Mouse (Mus musculus) stomach, embryonic 14.5 days (tissue): ENCODE results near the gene Smim7. TPM values are rescaled to one million over a fixed set of nuclear protein-coding genes. Genes with fewer than 3 reads are reported as not detected.

Experiments used
- ATAC-seq: fragments of 200-750 bp; cut with Nextera tagmentation; 2 replicates; pipeline ENCODE4 v1.8.0; 2017; ENCODE audit warnings: low read depth, moderate TSS enrichment; ENCODE audit not compliant: insufficient number of reproducible peaks, insufficient read depth, low FRiP score
- H3K27ac ChIP-seq: fragments of 300-500 bp; sonication (generic); 2 replicates; pipeline ENCODE4 v1.5.1; 2014; ENCODE audit warnings: mild to moderate bottlenecking, low read length, moderate library complexity, mixed read lengths
- H3K27me3 ChIP-seq: fragments of 300-500 bp; sonication (generic); 2 replicates; pipeline ENCODE4 v1.6.1; 2014; ENCODE audit warnings: low read length, control low read depth, mixed read lengths; ENCODE audit not compliant: control insufficient read depth, insufficient read depth
- H3K36me3 ChIP-seq: fragments of 300-500 bp; sonication (generic); 2 replicates; pipeline ENCODE4 v1.6.1; 2014; ENCODE audit warnings: mild to moderate bottlenecking, control low read depth, low read length, moderate library complexity, mixed read lengths; ENCODE audit not compliant: control insufficient read depth, insufficient read depth
- H3K4me1 ChIP-seq: fragments of 300-500 bp; sonication (generic); 2 replicates; pipeline ENCODE4 v1.6.1; 2014; ENCODE audit warnings: low read length, control low read depth, mixed read lengths; ENCODE audit not compliant: control insufficient read depth, insufficient read depth
- H3K4me2 ChIP-seq: fragments of 300-500 bp; sonication (generic); replicated peaks from 2 replicates; pipeline ENCODE4 v1.6.1; 2014; ENCODE audit warnings: low read depth, low read length, control low read depth
- H3K4me3 ChIP-seq: fragments of 300-500 bp; sonication (generic); 2 replicates; pipeline ENCODE4 v1.5.1; 2014; ENCODE audit warnings: low read depth, low read length, control low read depth
- H3K9ac ChIP-seq: fragments of 300-500 bp; sonication (generic); replicated peaks from 2 replicates; pipeline ENCODE4 v1.6.1; 2014; ENCODE audit warnings: low read depth, mild to moderate bottlenecking, control low read depth, low read length, moderate library complexity, mixed read lengths
- H3K9me3 ChIP-seq: fragments of 300-500 bp; sonication (generic); 2 replicates; pipeline ENCODE4 v1.6.1; 2016; ENCODE audit warnings: low read depth, low read length, control low read depth; ENCODE audit not compliant: control insufficient read depth
- WGBS: fragments of 180-500 bp; shearing (Covaris S2); extraction: QIAGEN DNeasy Blood & Tissue Kit; methylation state at CpG from one replicate; pipeline ENCODE4 v1.1.7; 2014; 5-methylcytosine and 5-hydroxymethylcytosine counted together
- microRNA-seq: library from miRNA; unstranded; fragments of <30 nt; microRNA quantifications from one replicate; pipeline ENCODE4, GENCODE M21; 2016
- polyA plus RNA-seq: library from polyadenylated mRNA; unstranded; fragments of >200 nt; fragmentation: Nextera tagmentation; extraction: Ambion mirVana; gene quantifications from 2 replicates; pipeline ENCODE4 v1.2.1, GENCODE M21; 2014

Gene Smim7
- polyA plus RNA-seq, 1 experiment from 2014 or later = 154 TPM

DNA sequence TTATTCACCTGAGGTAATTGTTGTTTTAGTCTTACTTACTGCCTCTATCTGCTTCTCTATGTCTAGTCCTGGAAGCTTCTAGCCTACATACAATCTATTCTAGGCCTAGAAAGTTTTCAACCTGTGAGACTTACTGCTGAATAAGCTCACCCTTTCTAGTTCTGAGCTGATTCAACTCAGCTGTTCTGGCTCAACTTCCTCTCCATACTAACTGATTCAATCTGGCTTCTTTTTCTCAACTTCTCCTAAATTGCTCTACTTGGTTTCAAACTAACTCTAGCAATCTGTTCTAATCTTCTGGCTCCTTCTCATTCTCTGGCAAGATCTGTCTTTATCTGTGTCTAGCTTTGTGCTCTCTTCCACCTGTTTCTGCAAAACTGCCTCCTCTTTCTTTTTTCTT lies 49.0 kb downstream of the Smim7 start:
- H3K9ac ChIP-seq = no peak overlapping the region
- no peak overlapping the region for H3K4me3 ChIP-seq
- no peaks in the 10 kb centered on the region for H3K36me3 ChIP-seq
- H3K4me1 ChIP-seq = no peaks in the 10 kb centered on the region
- H3K27me3 ChIP-seq = no peaks in the 10 kb centered on the region
- ATAC-seq = no peak
- no peak overlapping the region for H3K4me2 ChIP-seq
- H3K9me3 ChIP-seq = no peaks in the 10 kb centered on the region
- no peak overlapping the region for H3K27ac ChIP-seq

DNA sequence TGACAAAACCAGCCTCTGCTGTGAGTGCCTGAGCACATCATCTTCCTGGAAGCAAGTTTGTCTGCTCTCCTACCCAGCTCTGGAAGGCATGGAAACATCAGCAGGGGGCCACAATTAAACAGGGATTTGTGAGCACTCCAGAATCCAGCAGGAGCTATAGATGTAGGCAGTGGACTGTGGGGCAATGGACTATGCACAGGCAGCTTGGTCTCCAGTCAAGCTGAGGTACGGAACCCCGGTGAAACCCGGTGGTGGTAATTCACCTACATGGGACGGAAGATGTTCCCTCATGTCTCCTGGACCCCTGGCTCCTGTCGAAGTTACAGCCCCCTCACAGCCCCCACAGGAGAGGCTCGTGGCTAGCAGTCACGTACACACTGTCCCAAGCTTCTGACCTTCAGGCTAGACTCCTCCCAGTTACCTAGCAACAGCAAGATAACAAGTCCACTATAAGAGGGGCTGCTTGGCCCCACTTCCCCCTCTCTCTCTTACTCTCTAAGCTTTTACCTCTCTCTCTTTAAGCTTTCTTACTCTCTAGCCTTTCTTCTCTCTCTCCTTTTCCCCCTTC lies 53.4 kb downstream of the Smim7 start:
- ATAC-seq = no peak
- H3K9me3 ChIP-seq = no peaks in the 10 kb centered on the region
- H3K4me1 ChIP-seq = no peaks in the 10 kb centered on the region
- H3K4me3 ChIP-seq = no peak overlapping the region
- no peak overlapping the region for H3K27ac ChIP-seq
- H3K4me2 ChIP-seq = no peak overlapping the region
- WGBS = 62% methylated on average over 7 of the region's 7 CpGs
- H3K9ac ChIP-seq = no peak overlapping the region
- H3K36me3 ChIP-seq = no peaks in the 10 kb centered on the region
- H3K27me3 ChIP-seq = no peaks in the 10 kb centered on the region

Small RNA genes within 50 kb of the gene (microRNA-seq; reads per million reads assigned to microRNA genes)
- gene Gm28019 = not detected

Other genes with a start within 250 kb of the Smim7 start
- gene Eps15l1, start 149.6 kb downstream of the Smim7 start, polyA plus RNA-seq = 67.6 and 68.2 TPM in 2 replicates
- gene Calr3, start 127.2 kb downstream of the Smim7 start, polyA plus RNA-seq = 3.1 and 3.2 TPM in 2 replicates
- 14.6 and 16.2 TPM in 2 replicates for gene 1700030K09Rik, start 127.2 kb downstream of the Smim7 start, polyA plus RNA-seq
- 57.3 and 60.9 TPM in 2 replicates for gene Cherp, start 95.9 kb downstream of the Smim7 start, polyA plus RNA-seq
- gene Slc35e1, start 78.5 kb downstream of the Smim7 start, polyA plus RNA-seq = 10.7 and 11.2 TPM in 2 replicates
- 10.8 and 13.3 TPM in 2 replicates for gene Med26, start 22.8 kb downstream of the Smim7 start, polyA plus RNA-seq
- gene Tmem38a, start 967 bp upstream of the Smim7 start, polyA plus RNA-seq = 22.6 and 26.9 TPM in 2 replicates
- 0.14 TPM in 2 replicates for gene Nwd1, start 75.6 kb upstream of the Smim7 start, polyA plus RNA-seq
- 178 and 193 TPM in 2 replicates for gene Sin3b, start 152.2 kb upstream of the Smim7 start, polyA plus RNA-seq
- gene F2rl3, start 190.8 kb upstream of the Smim7 start, polyA plus RNA-seq = 2.5 and 3.0 TPM in 2 replicates